Mouse (Mus musculus) neural tube, embryonic 13.5 days (tissue): ENCODE measurements at regions not wholly inside any gene's neighbourhood (a gene's known extent, or its start where the extent isn't known, plus 50 kb on each side); places are given as distances from the start of the nearest gene placed in this dataset.

ENCODE experiments used
- ATAC-seq: fragments of 200-750 bp; cut with Nextera tagmentation; 2 replicates; pipeline ENCODE4 v1.8.0; 2017; ENCODE audit warnings: low read depth, mild to moderate bottlenecking, moderate TSS enrichment, moderate library complexity
- H3K27ac ChIP-seq: fragments of 300-500 bp; sonication (generic); replicated peaks from 2 replicates; pipeline ENCODE4 v1.5.1; 2015; ENCODE audit warnings: moderate library complexity, mild to moderate bottlenecking, inconsistent platforms
- H3K27me3 ChIP-seq: fragments of 300-500 bp; sonication (generic); 2 replicates; pipeline ENCODE4 v1.6.1; 2015; ENCODE audit warnings: mild to moderate bottlenecking, inconsistent platforms
- H3K36me3 ChIP-seq: fragments of 300-500 bp; sonication (generic); 2 replicates; pipeline ENCODE4 v1.6.1; 2015; ENCODE audit warnings: mild to moderate bottlenecking, inconsistent platforms
- H3K4me1 ChIP-seq: fragments of 300-500 bp; sonication (generic); replicated peaks from 2 replicates; pipeline ENCODE4 v1.6.1; 2015; ENCODE audit warnings: inconsistent platforms
- H3K4me2 ChIP-seq: fragments of 300-500 bp; sonication (generic); 2 replicates; pipeline ENCODE4 v1.6.1; 2015; ENCODE audit warnings: inconsistent platforms, mild to moderate bottlenecking, moderate library complexity
- H3K4me3 ChIP-seq: fragments of 300-500 bp; sonication (generic); 2 replicates; pipeline ENCODE4 v1.5.1; 2015; ENCODE audit warnings: mild to moderate bottlenecking, inconsistent platforms
- H3K9ac ChIP-seq: fragments of 300-500 bp; sonication (generic); 2 replicates; pipeline ENCODE4 v1.6.1; 2015; ENCODE audit warnings: moderate library complexity, mild to moderate bottlenecking, inconsistent platforms
- H3K9me3 ChIP-seq: fragments of 300-500 bp; sonication (generic); 2 replicates; pipeline ENCODE4 v1.6.1; 2016; ENCODE audit warnings: inconsistent platforms
- WGBS: fragments of 180-500 bp; shearing (Covaris S2); methylation state at CpG from one replicate; pipeline ENCODE4 v1.1.7; 2015; 5-methylcytosine and 5-hydroxymethylcytosine counted together

GRCm38 (mm10) chr2:144174366-144175035 is 96.0 kb upstream of the Mgme1 start:
- no peak for ATAC-seq
- Histone ChIP-seq H3K9me3 (no peaks in the 10 kb centered on the region), H3K9ac (no peak overlapping the region), H3K4me1 (peaks cover 13% of the 10 kb centered on the region; the same call in 1 of the 2 replicates), H3K4me3 (no peak overlapping the region), H3K27ac (no peak overlapping the region), H3K4me2 (no peak overlapping the region), H3K36me3 (no peaks in the 10 kb centered on the region), H3K27me3 (no peaks in the 10 kb centered on the region)
- WGBS = 74% methylated on average over 5 of the region's 5 CpGs

- Histone ChIP-seq H3K27me3 (no peaks in the 10 kb centered on the region), H3K4me1 (peaks cover 7% of the 10 kb centered on the region; the same call in 1 of the 2 replicates), H3K9ac (no peak overlapping the region), H3K4me3 (no peak overlapping the region), H3K9me3 (no peaks in the 10 kb centered on the region), H3K4me2 (no peak overlapping the region), H3K27ac (no peak overlapping the region), H3K36me3 (no peaks in the 10 kb centered on the region)
- WGBS = 95% methylated on average over 9 of the region's 9 CpGs
- no peak for ATAC-seq
Measured at GRCm38 (mm10) chr2:144176508-144177170, 93.8 kb upstream of the Mgme1 start.

DNA sequence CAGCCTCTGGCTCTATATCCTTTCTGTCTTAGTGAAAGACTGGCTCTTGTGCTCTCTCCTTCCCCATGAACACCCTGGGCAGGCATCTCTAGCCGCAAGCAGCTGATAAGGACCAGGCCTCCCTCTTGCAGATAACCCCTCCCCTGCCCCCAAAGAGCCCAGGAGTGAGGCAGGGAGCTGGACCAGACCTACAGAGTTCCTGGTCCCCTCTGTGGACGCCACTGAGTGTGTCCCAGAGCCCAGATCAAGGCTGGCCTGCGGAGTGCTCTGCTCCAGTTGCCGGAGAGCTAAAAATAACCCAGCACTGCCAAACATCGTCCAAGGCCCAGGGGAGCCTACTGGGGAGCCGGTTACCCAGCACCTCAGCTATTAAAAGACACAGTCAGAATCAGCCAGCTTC is 93.2 kb upstream of the Mgme1 start:
- 59% methylated on average over 6 of the region's 6 CpGs for WGBS
- H3K36me3 ChIP-seq = no peaks in the 10 kb centered on the region
- no peak overlapping the region for H3K27ac ChIP-seq
- H3K9me3 ChIP-seq = no peaks in the 10 kb centered on the region
- no peak overlapping the region for H3K9ac ChIP-seq
- H3K4me3 ChIP-seq = no peak overlapping the region
- H3K4me1 ChIP-seq = peaks cover 2% of the 10 kb centered on the region; the same call in 1 of the 2 replicates
- no peak overlapping the region for H3K4me2 ChIP-seq
- H3K27me3 ChIP-seq = no peaks in the 10 kb centered on the region
- no peak for ATAC-seq

DNA sequence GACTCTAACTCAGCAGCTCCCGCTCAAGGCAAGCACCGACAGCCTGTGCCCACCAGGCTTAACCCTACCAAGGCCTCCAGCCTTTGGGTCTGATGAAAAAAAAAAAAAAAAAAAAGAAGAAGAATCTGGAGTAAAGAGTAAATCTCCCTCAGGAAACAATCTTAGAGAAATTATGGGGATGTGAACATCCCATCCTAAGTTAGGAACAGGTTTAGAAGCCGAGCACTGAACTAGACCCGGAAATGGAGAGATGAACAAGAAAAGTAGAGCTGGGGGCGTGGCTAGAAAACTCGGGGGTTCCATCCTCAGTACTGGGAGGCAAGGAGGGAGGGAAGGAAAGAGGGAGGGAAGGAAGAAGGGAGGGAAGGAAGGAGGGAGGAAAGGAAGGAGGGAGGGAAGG is 92.5 kb upstream of the Mgme1 start:
- H3K4me2 ChIP-seq = no peak overlapping the region
- 0 out of 2 replicates have a peak, but pooled peaks cover 8% of the 10 kb centered on the region for H3K4me1 ChIP-seq
- no peaks in the 10 kb centered on the region for H3K9me3 ChIP-seq
- H3K9ac ChIP-seq = no peak overlapping the region
- 78% methylated on average over 6 of the region's 6 CpGs for WGBS
- H3K36me3 ChIP-seq = no peaks in the 10 kb centered on the region
- H3K27me3 ChIP-seq = no peaks in the 10 kb centered on the region
- H3K4me3 ChIP-seq = no peak overlapping the region
- ATAC-seq = no peak
- H3K27ac ChIP-seq = no peak overlapping the region

- WGBS = 84% methylated on average over 5 of the region's 5 CpGs
Measured at GRCm38 (mm10) chr2:144182108-144182507, 88.4 kb upstream of the Mgme1 start.

GRCm38 (mm10) chr2:144182542-144182941 is 87.9 kb upstream of the Mgme1 start:
- Histone ChIP-seq H3K9ac (no peak overlapping the region), H3K27ac (no peak overlapping the region), H3K27me3 (no peaks in the 10 kb centered on the region), H3K36me3 (no peaks in the 10 kb centered on the region), H3K4me2 (no peak overlapping the region), H3K4me1 (0 out of 2 replicates have a peak, but pooled peaks cover 8% of the 10 kb centered on the region), H3K9me3 (no peaks in the 10 kb centered on the region), H3K4me3 (no peak overlapping the region)
- ATAC-seq = no peak
- 70% methylated on average over 7 of the region's 7 CpGs for WGBS

More at GRCm38 (mm10) chr2:144182108-144182507, 88.4 kb upstream of the Mgme1 start:
- Histone ChIP-seq H3K4me1 (0 out of 2 replicates have a peak, but pooled peaks cover 8% of the 10 kb centered on the region), H3K4me2 (no peak overlapping the region), H3K27me3 (no peaks in the 10 kb centered on the region), H3K4me3 (no peak overlapping the region), H3K36me3 (no peaks in the 10 kb centered on the region), H3K9ac (no peak overlapping the region), H3K27ac (no peak overlapping the region), H3K9me3 (no peaks in the 10 kb centered on the region)
- ATAC-seq = no peak

DNA sequence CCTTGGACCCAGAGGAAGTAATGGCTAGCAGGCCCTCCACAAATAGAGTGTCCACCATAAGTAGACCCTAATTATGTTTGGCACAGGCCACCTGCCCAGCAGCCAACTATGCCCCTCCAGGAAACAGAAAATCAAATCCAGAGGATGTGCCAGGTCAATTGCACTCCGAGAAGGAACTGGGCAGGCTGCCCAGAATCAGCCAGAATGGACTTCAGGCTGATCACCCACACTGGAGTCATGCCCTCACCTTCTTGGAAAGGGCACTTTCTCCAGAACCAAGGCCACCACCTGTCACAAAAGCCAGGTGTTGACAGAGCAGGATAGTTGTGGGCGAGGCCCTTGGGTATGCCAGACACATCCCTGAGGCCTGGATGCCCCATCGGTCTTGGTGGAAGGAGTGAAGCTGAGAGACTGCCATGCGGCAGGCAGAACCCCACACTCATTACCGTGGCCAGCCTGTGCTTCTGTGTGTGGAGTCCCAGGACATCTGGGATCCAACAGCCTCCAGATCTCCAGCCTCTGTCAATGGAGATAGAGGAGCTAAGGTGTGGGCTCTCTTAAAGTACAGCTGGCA is 87.0 kb upstream of the Mgme1 start:
- no peaks in the 10 kb centered on the region for H3K36me3 ChIP-seq
- WGBS = 78% methylated on average over 5 of the region's 5 CpGs
- no peak overlapping the region for H3K27ac ChIP-seq
- no peak overlapping the region for H3K4me3 ChIP-seq
- no peak overlapping the region for H3K4me2 ChIP-seq
- no peak for ATAC-seq
- H3K27me3 ChIP-seq = no peaks in the 10 kb centered on the region
- 0 out of 2 replicates have a peak, but pooled peaks cover 17% of the 10 kb centered on the region for H3K4me1 ChIP-seq
- no peaks in the 10 kb centered on the region for H3K9me3 ChIP-seq
- H3K9ac ChIP-seq = no peak overlapping the region

GRCm38 (mm10) chr2:144185175-144185574 is 85.3 kb upstream of the Mgme1 start:
- ATAC-seq = no peak
- Histone ChIP-seq H3K4me1 (peaks cover 22% of the 10 kb centered on the region; the same call in 1 of the 2 replicates), H3K9me3 (no peaks in the 10 kb centered on the region), H3K4me2 (no peak overlapping the region), H3K36me3 (no peaks in the 10 kb centered on the region), H3K27me3 (no peaks in the 10 kb centered on the region), H3K9ac (no peak overlapping the region), H3K27ac (no peak overlapping the region), H3K4me3 (no peak overlapping the region)
- WGBS = 93% methylated on average over 3 of the region's 3 CpGs

DNA sequence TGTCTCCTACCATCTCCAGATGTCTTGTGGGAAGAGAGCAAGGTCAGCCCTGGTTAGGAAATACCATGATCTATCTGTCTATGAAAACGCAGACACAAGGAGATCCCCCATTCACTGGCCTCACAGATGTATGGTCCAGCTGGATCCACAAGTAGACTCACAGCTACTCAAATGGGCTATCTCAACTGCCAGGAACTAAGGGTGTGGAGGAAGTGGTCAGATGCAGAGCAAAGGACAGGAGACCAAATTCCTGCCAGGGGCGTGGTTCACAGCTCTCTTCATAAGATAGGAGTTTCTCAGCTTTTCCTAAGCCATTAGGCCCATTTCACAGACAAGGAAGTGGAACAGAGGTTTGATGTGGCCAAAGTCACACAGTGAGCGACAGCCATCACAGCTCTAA is 84.0 kb upstream of the Mgme1 start:
- no peak overlapping the region for H3K4me3 ChIP-seq
- H3K36me3 ChIP-seq = no peaks in the 10 kb centered on the region
- WGBS = 93% methylated on average over 3 of the region's 3 CpGs
- no peaks in the 10 kb centered on the region for H3K9me3 ChIP-seq
- H3K27ac ChIP-seq = no peak overlapping the region
- H3K27me3 ChIP-seq = no peaks in the 10 kb centered on the region
- ATAC-seq = no peak
- peaks cover 22% of the 10 kb centered on the region; the same call in 1 of the 2 replicates for H3K4me1 ChIP-seq
- no peak overlapping the region for H3K9ac ChIP-seq
- H3K4me2 ChIP-seq = no peak overlapping the region

DNA sequence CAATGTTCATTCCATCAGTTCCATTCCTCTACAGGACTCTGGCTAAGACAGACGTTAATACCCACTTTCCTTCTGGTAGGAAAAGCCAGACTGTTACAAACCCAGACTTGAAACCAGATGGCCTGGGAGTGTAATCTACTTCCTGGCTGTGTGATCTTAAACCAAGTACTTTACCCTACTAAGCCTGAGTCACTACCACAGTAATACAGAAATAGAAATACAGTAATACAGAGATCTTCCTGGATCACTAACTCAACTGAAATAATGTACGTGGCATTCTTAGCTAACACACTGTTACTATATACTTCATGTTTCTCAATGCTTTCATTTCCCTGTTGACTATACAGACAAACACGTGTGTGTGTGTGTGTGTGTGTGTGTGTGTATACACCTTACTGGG is 82.4 kb upstream of the Mgme1 start:
- Histone ChIP-seq H3K9me3 (no peaks in the 10 kb centered on the region), H3K4me1 (peaks cover 14% of the 10 kb centered on the region; the same call in 1 of the 2 replicates), H3K9ac (no peak overlapping the region), H3K27ac (no peak overlapping the region), H3K27me3 (no peaks in the 10 kb centered on the region), H3K36me3 (no peaks in the 10 kb centered on the region), H3K4me3 (no peak overlapping the region), H3K4me2 (no peak overlapping the region)
- WGBS = 77% methylated on average over 3 of the region's 3 CpGs
- no peak for ATAC-seq

GRCm38 (mm10) chr2:144188485-144188884 is 82.0 kb upstream of the Mgme1 start:
- no peaks in the 10 kb centered on the region for H3K9me3 ChIP-seq
- ATAC-seq = peak; percentile 35; the same call in 1 of the 2 replicates
- no peaks in the 10 kb centered on the region for H3K27me3 ChIP-seq
- H3K4me3 ChIP-seq = no peak overlapping the region
- H3K27ac ChIP-seq = no peak overlapping the region
- no peaks in the 10 kb centered on the region for H3K36me3 ChIP-seq
- H3K4me2 ChIP-seq = no peak overlapping the region
- no peak overlapping the region for H3K9ac ChIP-seq
- peaks cover 14% of the 10 kb centered on the region; the same call in 1 of the 2 replicates for H3K4me1 ChIP-seq
- WGBS = 34% methylated on average over 4 of the region's 4 CpGs

DNA sequence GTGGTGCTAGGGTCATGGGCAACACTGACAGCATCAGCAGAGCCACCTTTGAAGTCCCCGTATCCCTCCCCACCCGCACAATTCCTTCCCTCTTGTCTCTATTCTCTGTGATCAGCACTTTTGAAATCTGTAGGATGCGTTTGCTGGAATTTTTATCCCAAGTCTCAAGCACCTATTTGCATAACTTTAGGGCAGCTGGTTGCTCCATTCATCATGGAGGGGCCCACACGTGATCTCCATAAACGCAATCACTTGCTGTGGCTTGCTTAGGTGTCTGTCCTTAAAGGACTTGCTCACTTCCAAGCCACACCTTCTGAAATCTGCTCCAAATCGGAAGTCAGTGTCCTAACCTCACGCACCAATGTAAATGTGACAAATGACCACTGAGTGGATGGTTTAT is 80.7 kb upstream of the Mgme1 start:
- no peak overlapping the region for H3K4me2 ChIP-seq
- no peak overlapping the region for H3K9ac ChIP-seq
- H3K27me3 ChIP-seq = no peaks in the 10 kb centered on the region
- H3K4me1 ChIP-seq = peaks cover 14% of the 10 kb centered on the region; the same call in 1 of the 2 replicates
- no peaks in the 10 kb centered on the region for H3K9me3 ChIP-seq
- no peak for ATAC-seq
- no peaks in the 10 kb centered on the region for H3K36me3 ChIP-seq
- 78% methylated on average over 7 of the region's 7 CpGs for WGBS
- no peak overlapping the region for H3K4me3 ChIP-seq
- H3K27ac ChIP-seq = no peak overlapping the region
